Mouse (Mus musculus): Measurements from ENCODE around the gene Hs3st2. TPM values are rescaled to one million over a fixed set of nuclear protein-coding genes. Genes with fewer than 3 reads are reported as not detected.

Hs3st2 gene
- polyA plus RNA-seq, 1 experiment from 2014 or later = not detected

- no peak overlapping the region for H3K9ac ChIP-seq (replicated peaks; ENCODE audit: low read depth)
- H3K4me3 ChIP-seq (ENCODE audit: low read depth, low read length) = no peak overlapping the region
- H3K27ac ChIP-seq (ENCODE audit: low read length) = no peak overlapping the region
- no peak overlapping the region for H3K4me2 ChIP-seq (replicated peaks; ENCODE audit: low read depth, low read length)
- no peaks in the 10 kb centered on the region for H3K27me3 ChIP-seq (replicated peaks; ENCODE audit: insufficient read depth, low read length)
- 85% methylated on average over 18 of the region's 18 CpGs for WGBS
- no peak for TF ChIP-seq EP300 (IDR thresholded peaks at IDR 0.05)
- TF ChIP-seq CTCF (IDR thresholded peaks at IDR 0.05) = no peak
- no peak for DNase-seq (ENCODE audit: low spot score)
- H3K9me3 ChIP-seq (ENCODE audit: low read length) = no peaks in the 10 kb centered on the region
- no peaks in the 10 kb centered on the region for H3K36me3 ChIP-seq (ENCODE audit: insufficient read depth, low read length)
- ATAC-seq = no peak
- no peaks in the 10 kb centered on the region for H3K4me1 ChIP-seq (ENCODE audit: insufficient read depth, low read depth, low read length)
Measured at GRCm38 (mm10) chr7:121549329-121550022, 157.8 kb downstream of the Hs3st2 start.

Data from lung, postnatal 0 days (tissue).